Mouse (Mus musculus) gastrocnemius, postnatal 25 days (tissue): ENCODE measurements at regions not wholly inside any gene's neighbourhood (a gene's known extent, or its start where the extent isn't known, plus 50 kb on each side); places are given as distances from the start of the nearest gene placed in this dataset.

Experiments used
- DNase-seq: peaks from one replicate; pipeline ENCODE4 v3.0.0; 2022

GRCm38 (mm10) chr1:61274244-61274643, 296.5 kb downstream of the Icos start:
- DNase-seq: no peak

GRCm38 (mm10) chr1:61277170-61277710, 299.5 kb downstream of the Icos start:
- DNase-seq: no peak

- no peak for DNase-seq
These were observed 310.5 kb downstream of the Icos start for GRCm38 (mm10) chr1:61288185-61288584.

GRCm38 (mm10) chr1:61288946-61289345, 311.2 kb downstream of the Icos start:
- no peak for DNase-seq

- no peak for DNase-seq
These were observed 311.8 kb downstream of the Icos start for GRCm38 (mm10) chr1:61289552-61289951.

- no peak for DNase-seq
These were observed 315.4 kb downstream of the Icos start for GRCm38 (mm10) chr1:61293106-61293505.

GRCm38 (mm10) chr1:61295219-61295618, 317.5 kb downstream of the Icos start:
- DNase-seq: no peak

GRCm38 (mm10) chr1:61296831-61297230, 319.1 kb downstream of the Icos start:
- DNase-seq: no peak

GRCm38 (mm10) chr1:61297361-61297760, 319.6 kb downstream of the Icos start:
- no peak for DNase-seq

- DNase-seq: peak; percentile 39
These were observed 320.3 kb downstream of the Icos start for GRCm38 (mm10) chr1:61298064-61298463.

- no peak for DNase-seq
These were observed 321.1 kb downstream of the Icos start for GRCm38 (mm10) chr1:61298779-61299178.

GRCm38 (mm10) chr1:61300491-61300890, 322.8 kb downstream of the Icos start:
- DNase-seq: no peak

GRCm38 (mm10) chr1:61301041-61302030, 323.6 kb downstream of the Icos start:
- DNase-seq: no peak

GRCm38 (mm10) chr1:61302570-61303071, 324.9 kb downstream of the Icos start:
- DNase-seq: no peak

- no peak for DNase-seq
These were observed 328.6 kb downstream of the Icos start for GRCm38 (mm10) chr1:61306296-61306695.

GRCm38 (mm10) chr1:61309563-61309962, 329.1 kb upstream of the Pard3b start:
- peak; percentile 11 for DNase-seq

- no peak for DNase-seq
These were observed 328.4 kb upstream of the Pard3b start for GRCm38 (mm10) chr1:61310063-61310760.

GRCm38 (mm10) chr1:61310761-61311090, 327.9 kb upstream of the Pard3b start:
- DNase-seq: no peak

- no peak for DNase-seq
These were observed 325.4 kb upstream of the Pard3b start for GRCm38 (mm10) chr1:61313196-61313595.

- DNase-seq: no peak
These were observed 322.4 kb upstream of the Pard3b start for GRCm38 (mm10) chr1:61316261-61316660.

GRCm38 (mm10) chr1:61316736-61317135, 321.9 kb upstream of the Pard3b start:
- DNase-seq: no peak

- DNase-seq: no peak
These were observed 320.6 kb upstream of the Pard3b start for GRCm38 (mm10) chr1:61318042-61318441.
